Mouse (Mus musculus) frontal cortex, postnatal 36 days (tissue): ENCODE results near the gene Mtg1.
"Not testable (repeated sequence)": the region's sequence is repeated elsewhere in the genome, so short reads cannot be mapped to it uniquely, and the experiment has no call there.

Source experiments
- DNase-seq, 2 experiments: peaks; one replicate each; pipeline ENCODE4 v3.0.0; 2022; ENCODE audit warnings: low spot score in 2 of 2

The Mtg1 gene

DNA sequence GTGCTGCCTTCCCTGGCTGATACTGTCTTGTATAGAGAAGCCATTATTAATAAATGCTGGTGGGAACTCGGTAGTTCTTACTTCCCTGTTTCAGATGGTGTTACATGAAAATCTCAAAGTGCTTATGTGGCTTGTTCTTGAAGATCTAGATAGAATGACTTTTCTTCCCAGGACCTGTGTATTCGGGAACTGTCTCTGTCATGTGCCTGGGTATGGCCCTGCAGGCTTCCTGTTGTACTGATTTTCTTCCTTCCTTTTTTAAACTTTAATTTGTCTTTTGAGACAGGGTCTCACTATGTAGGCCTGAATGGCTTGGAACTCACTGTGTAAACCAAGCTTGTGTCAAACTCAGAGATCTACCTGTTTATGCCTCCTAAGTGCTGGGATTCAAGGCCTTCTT is 9.5 kb upstream of the Mtg1 start:
- DNase-seq, result no peak

DNA sequence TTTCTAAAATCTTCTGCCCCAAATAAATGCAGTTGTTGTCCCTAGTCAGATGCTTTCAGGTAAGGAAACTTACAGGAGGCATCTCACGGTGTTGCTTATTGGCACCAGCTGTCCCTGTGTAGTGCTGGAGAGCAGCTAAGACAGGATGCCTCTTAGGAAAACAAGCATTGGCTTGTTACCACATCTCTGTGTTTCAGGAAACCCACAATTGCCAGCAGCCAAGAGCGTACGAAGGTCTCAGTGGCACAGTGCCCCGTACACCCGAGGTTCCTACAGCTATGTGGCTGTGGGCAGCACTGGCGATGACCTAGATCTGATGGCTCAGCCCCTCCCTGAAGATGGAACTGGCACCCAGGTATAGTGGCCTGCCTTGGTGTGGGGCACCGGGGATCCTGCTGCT is 5.2 kb upstream of the Mtg1 start:
- not testable (repeated sequence) for DNase-seq

DNA sequence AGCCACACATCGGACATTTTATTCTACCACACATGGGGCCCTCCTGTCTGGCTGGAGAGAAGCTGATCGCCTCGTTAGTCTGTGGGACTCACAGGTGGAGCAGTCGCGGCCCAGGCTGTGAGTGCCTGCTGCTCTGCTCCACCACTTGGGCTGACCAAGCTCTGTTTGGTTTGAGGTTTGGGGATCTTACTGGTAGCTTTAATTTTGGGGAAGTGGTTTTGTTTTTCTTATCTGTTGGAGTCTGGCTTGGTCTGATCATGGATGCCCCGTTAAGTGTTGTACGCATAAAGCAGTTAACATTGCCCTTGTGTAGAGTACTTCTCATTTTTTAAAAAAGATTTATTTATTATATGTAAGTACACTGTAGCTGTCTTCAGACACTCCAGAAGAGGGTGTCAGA is 3.3 kb upstream of the Mtg1 start:
- not testable (repeated sequence) for DNase-seq

DNA sequence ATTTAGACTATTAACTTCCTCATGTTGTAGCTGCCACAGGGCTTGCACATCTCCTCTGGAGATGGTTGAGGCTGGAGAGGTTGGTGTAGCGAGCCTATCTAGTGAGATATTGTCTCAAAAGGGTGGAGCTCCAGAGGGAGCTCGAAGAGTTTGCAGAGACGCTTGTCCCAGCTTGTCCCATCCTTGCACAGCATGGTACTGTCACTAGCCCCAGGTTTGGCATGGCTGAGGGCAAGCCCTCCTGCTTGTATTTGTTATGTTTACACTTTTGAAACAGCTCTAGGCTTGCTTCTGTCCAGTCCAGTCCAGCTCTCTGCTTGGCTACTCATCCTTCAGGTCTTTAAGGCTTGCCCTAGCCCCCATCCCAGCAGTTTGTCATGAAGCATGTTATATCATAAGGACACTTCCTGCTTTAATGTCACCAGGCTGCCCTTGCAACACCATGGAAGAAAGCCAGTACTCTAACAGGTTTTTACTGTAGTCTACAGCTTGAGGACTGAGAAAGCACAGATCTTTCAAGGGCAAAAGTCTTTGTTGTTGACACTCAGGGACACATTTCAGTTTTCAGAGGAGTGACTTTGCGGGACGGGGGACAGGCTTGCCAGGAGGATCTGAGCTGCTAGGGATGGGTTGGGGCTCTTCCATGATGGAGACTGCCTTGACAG is 2.1 kb upstream of the Mtg1 start:
- no peak for DNase-seq

DNA sequence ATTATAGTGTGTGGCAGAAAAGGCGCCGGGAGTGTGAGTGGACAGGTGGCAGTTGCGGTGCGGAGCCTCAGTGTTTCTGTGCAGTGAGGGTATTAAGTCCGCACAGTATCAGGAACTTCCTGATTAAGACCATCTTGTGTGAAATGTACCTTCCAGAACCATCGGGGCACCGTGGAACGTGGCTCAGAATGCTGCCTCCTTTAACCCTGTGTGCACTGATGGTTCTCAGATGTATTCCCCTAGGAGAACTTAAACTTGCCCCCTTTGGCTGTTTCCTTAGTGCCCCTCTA is 602 bp downstream of the Mtg1 start:
- no peak for DNase-seq

DNA sequence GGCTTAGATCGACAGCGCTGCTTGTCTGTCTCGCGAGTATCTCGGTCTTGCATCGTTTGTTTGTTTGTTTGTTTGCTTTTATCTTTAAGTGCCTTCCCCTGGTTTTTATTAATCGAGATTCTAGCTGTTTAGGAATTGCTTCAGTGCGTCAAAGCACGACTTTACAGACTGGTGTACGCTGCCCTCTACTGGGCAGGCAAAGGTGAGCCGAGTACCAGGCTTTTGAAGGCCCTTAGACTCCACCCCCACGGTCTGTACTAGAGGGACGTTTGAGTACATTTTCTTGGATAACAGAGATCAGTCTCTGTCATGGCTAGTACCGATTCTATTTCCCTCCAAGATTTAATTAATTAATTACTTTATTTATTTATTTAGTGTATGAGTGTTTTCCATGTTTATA is 4.0 kb downstream of the Mtg1 start:
- peak in 1 of 2 experiments; percentile 67 for DNase-seq

DNA sequence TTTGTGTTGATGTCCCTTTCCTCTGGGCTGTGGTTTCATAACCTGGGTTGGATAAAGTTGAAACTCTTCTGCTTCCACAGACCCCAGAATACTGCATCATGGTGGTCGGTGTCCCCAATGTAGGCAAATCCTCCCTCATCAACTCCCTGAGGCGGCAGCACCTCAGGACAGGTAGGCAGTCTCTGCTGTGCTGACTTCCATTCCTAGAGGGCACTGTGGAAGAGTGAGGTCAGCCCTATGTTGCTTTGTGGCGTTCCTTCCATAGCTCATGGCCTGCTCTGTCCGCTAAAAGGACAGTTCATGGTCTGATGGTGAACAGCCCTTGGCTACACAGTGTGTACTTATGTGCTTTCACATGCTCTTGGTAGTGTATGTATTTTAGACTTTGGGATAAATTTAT is 7.2 kb downstream of the Mtg1 start:
- no peak for DNase-seq

DNA sequence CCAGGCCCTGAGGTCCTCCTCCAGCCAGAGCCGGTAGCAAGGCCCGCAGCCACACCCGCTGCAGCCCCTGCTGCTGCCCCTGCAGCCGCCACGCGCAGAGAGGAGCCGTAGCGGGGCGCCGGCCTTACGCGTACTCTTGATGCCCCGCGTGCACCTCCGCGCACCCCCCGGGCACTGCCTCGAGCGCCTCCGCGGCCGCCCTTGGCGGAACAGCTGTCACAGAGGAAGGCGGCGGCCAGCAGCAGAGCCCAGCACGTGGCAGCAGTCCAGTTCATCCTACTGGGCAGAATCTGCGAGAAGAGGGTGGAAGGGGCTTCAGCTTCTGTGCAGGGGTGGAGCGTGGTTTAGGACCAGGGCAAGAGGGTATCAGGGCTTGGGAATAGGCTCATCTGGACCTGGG is 16.0 kb downstream of the Mtg1 start:
- peak; percentile 63 to 67 for DNase-seq

DNA sequence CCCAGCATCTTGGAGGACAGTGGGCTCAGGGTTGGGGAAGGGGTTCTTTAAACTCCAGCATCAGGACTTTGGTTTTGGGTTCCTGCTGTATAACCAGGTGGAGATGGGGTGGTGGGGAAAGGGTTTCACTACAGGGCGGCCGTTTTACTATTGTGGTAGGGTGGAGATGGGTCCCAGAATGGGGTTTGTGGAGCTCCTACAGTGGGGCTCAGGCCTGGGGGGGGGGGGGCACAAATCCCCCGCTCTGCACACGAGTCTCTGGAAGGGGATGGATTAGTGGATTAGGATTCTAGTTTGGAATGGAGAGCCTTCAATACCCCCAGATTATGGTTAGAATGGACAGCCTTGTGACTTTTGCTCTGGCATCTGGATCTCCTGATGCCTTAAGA is 16.5 kb downstream of the Mtg1 start:
- no peak for DNase-seq

DNA sequence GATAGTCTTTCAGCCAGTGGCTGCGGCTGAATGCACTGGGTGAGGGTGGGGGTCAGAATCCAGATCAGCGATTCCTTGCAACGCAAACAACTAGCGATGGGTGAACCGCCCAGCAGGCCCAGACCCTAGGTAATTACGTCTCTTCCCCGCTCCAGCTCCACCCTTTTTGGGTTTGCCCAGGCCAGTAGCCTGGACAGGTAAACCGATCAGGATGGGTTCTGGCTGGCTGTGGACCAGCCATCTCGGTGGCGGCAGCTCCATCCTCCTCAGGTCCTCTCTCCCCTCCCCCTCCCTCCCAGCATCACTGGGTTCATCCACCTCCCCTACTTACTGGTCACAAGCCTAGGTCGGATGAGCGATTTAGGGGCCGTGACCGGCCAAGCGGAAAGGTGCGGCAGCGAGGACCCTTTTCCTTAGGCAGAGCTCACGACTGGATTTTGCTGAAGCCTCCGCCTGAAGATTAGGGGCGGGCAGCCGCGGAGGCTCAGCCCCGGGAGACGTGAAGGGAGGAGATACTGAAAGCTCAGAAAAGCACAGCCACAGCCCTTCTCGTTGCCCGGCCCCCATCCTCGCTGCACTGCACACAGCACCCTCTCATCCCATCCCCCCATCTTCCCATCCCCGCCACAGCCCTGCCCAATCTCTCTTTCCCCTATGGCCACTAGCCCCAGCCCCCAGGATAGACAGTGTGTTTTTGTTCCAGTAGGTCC is 17.0 kb downstream of the Mtg1 start, which contains the start of gene Sprn:
Gene Sprn, minus strand, starts transcription at position 660 of the 710 bp plus-strand sequence.
- peak; percentile 72 to 80 for DNase-seq

DNA sequence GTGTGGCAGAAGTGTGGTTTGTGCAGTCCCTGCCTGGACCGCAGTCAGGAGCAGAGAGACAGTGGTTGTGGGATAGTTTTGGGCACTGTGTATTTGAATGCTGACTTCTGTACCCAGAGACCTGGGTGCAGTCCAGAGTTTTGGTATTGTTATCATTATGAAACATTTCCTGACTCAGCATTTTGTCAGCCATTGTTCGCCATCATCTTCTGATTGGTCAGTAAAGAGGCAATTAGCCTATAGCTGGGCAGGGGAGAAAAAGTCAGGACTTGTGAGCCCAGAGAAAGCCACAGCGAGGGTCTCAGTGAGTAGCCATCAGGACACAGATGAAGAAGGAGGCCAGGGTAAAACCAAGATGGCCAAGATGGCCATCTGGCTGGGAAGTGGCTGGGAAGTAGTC is 23.0 kb downstream of the Mtg1 start:
- DNase-seq, result no peak

DNA sequence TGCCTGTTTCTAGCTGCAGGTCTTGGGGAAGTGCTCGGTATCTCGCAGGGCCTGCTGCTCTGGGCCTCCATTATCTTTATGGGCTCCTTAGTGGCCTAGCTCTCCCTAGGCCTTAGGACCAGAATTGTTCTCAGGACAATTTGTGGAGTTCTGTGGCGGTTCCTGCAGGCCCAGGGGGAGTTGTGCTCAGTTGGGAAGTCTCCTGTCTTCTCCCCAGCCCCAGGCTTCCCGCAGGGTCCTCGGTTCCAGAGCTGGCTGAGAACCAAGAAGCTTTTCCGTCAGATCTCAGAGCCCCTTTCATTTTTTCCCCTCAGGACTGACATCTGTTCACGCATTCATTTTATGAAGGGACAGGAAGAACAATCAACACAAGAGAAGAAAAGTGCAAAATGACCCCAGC is 27.3 kb downstream of the Mtg1 start, which contains the start of gene Olfr522:
Gene Olfr522, minus strand, starts transcription at position 101 of the 400 bp plus-strand sequence.
- DNase-seq, result no peak

DNA sequence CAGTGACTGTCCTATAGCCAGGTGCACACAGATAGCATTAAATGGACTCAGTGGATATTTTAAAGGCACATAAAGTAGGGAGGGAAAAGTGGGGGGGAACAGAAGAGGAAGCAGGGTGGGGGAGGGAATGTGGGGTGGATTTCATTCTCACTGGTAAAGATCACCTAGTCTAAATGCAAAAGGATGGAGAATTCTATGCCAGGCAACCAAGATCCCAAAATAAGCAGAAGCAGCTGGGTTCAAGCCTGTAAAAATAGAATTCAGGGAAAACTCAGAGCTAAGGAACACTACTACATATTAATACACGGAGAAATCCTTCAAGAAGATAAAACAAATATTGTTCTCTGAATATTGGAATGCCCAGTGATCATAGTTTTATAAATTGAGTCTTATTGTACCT is 30.6 kb downstream of the Mtg1 start:
- DNase-seq, result peak in 1 of 2 experiments; percentile 31

DNA sequence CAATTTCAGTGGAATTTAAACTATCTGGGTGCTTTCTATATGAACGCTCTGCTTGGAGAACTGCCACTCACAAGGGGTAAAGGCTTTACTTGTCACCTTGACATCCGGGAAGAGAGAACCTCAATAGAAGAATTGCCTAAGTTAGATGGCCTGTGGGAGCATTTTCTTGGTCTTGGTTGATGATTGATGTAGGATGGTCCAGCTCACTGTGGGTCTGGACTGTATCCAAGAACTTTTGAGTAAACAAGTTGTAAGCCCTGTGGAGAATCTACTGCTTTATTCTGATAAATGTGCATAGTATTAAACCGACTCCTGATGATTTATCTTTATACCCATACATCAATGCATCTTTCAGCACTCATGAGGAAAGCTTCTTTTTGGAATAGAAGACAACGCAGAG is 32.0 kb downstream of the Mtg1 start:
- no peak for DNase-seq

DNA sequence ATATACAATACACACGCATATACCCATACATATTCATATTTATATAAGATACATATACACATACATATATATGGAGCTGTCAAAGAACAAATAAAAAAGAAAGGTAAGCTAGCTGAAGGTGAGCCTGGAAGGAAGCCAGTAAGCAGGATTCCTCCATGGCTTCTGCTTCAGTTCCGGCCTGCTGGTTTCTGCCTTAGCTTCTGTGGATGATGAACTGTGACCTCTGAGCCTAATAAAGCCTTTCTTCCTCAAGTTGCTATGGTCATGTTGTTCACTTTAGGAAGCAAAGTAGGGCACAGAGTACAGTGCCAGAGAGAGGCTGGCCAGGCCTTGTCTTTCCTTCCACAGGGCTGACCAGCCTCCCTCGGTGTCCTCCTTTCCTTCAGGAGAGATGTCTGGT is 33.5 kb downstream of the Mtg1 start:
- no peak for DNase-seq

DNA sequence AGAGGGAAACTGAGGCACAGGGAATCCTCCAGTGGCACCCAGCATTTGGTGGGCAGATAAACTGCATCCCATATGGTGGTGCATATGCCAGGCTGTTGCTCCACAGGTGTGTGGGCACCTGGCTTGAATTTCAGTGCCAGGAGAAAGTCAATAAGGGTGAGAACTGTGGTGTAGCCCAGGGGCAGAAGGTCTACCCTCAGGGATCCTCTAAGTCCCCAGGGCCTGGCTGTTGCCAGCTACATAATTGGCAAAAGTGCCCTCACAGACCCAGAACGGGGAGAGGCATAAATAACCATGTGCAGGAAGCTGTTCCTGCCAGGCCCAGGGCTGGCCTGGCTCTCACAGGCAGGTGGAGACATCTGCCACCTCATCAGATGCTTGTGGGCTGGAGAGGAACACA is 35.6 kb downstream of the Mtg1 start, which contains the start of gene Olfr523:
Gene Olfr523, plus strand, starts transcription at position 282 of the 400 bp plus-strand sequence.
- DNase-seq, result no peak

DNA sequence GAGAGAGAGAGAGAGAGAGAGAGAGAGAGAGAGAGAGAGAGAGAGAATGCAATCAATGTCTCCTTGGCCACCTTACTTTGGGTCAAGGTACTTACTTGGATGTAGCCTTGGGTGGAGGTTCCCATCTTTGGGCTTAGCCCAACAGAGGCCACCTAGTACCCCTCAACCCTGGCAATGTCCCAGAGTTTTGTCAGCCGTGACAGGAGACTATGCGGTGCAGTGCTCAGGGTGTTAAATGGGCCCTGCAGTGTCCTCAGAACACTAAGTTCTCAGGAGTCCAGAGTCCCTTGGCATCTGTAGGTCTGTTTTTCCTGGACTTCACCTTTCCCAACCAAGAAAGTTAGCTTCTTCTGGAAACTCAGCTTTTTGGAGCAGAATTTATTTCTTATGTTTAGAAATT is 41.8 kb downstream of the Mtg1 start:
- DNase-seq, result no peak

DNA sequence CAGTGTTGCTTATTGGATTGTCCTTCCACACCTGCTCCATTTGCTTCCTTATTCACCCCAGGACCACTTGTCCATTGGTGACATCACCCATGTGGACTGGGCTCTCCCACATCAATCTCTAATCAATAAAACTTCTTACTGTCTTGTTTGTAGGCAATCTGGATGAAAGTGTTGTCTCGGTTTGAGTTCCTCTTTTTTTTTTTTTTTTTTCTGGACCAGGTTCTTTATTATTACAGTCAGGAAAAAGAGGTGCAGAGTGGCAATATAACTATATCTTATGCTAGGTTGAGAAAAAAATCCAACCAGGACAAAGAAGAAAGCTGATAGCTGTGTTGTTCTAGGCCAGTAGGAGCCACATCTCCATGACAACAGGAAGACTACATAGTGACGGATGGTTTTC is 43.3 kb downstream of the Mtg1 start:
- no peak for DNase-seq

DNA sequence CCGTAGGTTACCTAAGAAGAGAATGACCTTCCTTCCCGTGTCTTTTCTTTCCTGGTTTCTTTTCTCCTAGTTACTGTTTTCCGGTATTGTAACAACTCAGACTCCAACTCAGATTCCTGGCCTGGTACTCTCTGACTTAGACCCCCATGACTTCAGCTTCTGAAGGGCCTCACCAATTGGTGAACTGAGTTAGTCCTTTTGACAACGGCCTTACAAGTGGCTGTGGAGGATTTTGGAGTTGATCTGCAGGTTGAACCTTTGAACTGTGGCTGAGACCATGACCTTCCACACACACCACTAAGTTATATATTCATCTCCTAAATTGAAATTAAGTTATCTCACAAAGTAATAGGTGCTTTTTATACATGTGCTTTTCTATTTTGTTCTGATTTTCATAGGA is 46.8 kb downstream of the Mtg1 start:
- DNase-seq, result no peak

DNA sequence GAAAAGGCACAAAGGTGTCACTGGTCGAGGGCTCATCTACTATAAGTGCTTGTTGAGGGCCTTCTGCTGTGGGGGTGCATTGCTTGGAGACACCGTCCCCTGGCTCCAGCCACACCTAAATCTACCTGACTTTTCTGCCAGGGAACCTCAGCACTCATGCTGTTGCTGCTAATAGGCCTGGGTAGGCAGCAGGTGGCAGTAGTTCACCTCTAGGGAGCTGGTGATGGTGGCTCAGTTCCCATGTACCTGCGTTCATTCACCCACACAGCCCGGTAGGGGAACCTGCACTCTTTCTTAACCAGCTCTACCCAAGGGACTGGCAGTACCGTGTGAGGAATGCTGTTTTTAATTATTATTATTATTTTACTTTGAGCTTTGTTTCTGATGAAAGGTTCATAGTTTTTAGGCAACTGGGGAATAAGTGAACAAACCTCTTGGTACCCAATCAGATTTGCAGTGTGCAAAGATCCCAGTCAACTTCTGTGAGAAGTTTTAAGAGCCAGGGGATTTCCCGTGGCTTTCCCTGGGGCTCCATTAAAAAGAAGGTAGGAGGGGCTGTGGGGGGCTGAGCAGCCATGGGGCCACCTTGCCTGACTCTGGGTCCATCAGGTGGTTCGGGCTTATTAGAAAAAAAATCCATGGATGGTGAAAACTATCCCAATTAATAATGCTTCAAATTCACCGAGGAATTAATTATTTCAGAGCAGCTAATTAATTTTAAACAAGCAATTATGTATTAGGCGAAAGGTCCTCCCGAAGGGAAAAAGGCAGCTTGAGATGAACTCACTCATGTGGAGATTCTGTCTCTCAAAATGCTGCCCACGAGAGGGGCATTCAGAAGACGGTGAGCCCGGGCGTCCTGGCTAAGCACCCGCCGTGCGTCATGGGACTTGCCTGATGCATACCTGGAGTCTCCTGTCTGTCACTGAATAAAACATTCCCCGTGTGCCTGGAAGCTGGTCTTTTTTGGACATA is 49.6 kb downstream of the Mtg1 start:
- peak; percentile 25 to 38 for DNase-seq

DNA sequence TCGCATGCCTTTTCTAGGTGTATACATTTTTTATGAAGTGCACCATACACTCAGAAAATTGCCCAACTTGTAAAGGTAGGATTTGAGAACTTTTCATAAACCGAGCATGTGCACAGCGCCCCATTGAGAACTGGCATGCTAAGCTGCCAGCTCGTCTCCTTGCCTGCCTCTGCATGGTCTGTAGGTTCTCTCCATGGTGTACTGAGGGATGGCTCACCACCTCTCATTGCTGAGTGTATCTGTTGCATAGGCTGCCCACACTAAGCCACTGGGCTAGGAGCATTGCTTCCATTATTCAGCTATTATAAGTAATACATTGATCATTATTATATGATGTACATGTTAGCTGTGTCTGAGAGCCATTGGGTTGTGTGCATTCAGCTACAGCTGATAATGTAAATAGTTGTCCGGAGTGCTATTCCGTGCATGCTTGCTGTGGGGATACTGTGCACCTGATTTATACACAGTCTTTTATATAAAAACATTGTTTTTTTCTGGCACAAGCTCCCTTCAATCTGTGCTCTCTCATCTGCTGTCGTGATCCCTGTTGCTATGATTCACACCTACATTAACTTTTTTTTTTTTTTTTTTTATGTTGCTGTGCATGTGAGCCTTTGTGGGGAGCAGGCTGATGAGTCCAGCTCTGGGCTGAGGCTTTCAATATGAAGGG is 50.5 kb downstream of the Mtg1 start:
- DNase-seq, result no peak
